Mouse (Mus musculus) stomach, postnatal 0 days (tissue): ENCODE data around the gene Mfsd11.

ENCODE experiments used
- CTCF ChIP-seq: IDR thresholded peaks from 2 replicates; pipeline ENCODE4 v1.5.1; 2016; ENCODE audit warnings: antibody characterized with exemption, low read depth, mild to moderate bottlenecking, moderate library complexity
- EP300 ChIP-seq: optimal IDR thresholded peaks from 2 replicates; pipeline ENCODE3; 2016; ENCODE audit warnings: antibody characterized with exemption

DNA sequence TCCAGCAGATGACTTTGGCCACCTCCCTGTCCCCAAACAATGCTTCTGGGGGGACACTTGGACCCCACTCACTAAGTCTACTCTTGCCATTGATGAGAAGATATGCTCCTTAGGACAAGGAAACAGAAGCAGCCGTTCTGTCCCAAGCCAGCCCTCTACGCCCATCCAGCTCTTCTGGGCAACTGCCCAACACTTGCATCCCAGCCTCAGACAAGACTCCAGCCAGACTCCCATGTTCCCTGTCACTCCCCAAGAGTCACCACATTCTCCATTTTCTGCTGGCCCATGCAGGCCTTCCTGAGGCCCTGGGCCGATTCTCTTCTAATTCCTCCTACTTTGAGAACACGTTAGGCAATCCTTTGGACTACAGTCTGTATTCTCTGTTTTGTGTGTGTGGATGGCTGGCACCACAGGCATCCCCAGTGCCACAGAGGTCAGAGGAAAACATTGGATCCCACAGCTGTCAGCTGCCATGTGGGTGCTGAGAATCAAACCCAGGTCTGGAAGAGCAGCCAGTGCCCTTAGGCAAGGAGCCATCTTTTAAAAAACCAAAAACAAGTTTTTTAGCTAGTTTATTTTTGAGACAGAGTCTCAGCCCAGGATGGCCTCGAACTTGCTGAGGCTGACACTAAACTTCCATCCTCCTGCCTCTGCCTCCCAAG lies 32.2 kb upstream of the Mfsd11 start:
- TF ChIP-seq CTCF, result no peak
- TF ChIP-seq EP300, result no peak
